Mouse (Mus musculus) olfactory bulb, adult 2 months (tissue): Measurements from ENCODE around the gene Dph5.

Experiments used
- CTCF ChIP-seq: fragments of 200-500 bp; IDR thresholded peaks from 2 replicates; pipeline ENCODE4 v1.5.1; 2012; ENCODE audit warnings: low read depth, mild to moderate bottlenecking, low read length, moderate library complexity; ENCODE audit not compliant: insufficient read depth
- POLR2A ChIP-seq: fragments of 200-500 bp; IDR thresholded peaks from 2 replicates; pipeline ENCODE4 v1.6.1; 2012; ENCODE audit warnings: mild to moderate bottlenecking, low read depth, low read length, moderate library complexity; ENCODE audit not compliant: insufficient read depth

DNA sequence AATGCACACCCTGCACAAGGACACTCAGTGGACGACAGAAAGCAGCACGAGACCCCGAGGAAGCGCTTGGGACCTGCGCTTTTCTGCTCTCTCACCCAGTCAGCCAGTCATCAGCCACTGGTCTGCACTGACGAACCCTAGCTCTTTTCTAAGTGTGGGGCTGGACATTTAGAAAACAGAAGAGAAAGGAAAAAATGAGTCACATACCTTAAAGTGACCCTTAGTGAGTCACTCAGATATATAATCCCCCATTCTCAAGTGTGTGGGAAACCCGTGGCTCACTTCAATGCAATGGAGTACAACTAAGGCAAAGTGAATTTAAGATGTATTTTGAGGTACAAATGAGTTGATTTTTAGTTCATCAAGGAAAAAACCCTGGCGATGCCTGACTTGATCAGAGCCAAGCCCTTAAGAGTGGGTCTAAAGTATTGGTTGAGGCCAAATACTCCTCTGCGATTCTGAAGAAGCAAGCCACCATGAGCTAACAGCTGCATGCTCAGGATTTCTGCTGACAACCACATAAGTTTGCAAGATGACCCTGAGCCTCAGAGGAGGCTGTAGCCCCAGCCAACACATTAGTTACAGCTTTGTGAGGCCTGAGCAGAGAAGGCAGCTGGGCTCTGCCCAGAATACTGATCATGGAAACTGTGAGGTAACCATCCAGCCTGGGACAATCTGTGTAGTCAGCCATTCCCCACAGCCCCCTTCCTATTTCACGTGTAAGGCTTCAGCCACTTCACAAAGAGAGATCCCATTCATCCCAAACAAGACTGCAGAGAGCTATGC, 81.3 kb downstream of the Dph5 start:
- TF ChIP-seq POLR2A: no peak
- TF ChIP-seq CTCF: no peak
